Mouse (Mus musculus): ENCODE results near the gene Trmt2b.

GRCm38 (mm10) chrX:134208491-134208890 lies 68.3 kb downstream of the Trmt2b start:
- TF ChIP-seq CTCF (conservative IDR thresholded peaks at IDR 0.05; ENCODE audit: insufficient read depth, insufficient read length, low read depth, low read length) = no peak
- TF ChIP-seq POLR2A (IDR thresholded peaks at IDR 0.05; ENCODE audit: low read depth, low read length) = no peak

Data from kidney, adult 2 months (tissue).